9 mouse cellular contexts compared by ENCODE assay signal in genomic region chr12:102703441-102703840, GRCm38 (mm10). TPM values are rescaled to one million over a fixed set of nuclear protein-coding genes. Genes with fewer than 3 reads are reported as not detected.
A peak's percentile ranks its signal among the peaks of the same experiment; 100 is the strongest.
DNase-seq lines count a peak whose midpoint lies in the region; ATAC-seq lines count a peak whose summit lies in the region.
"Had no signal": no experiment of that assay in that cellular context is flagged by ENCODE, and none has a peak within 500 bp of the region (broad histone marks: within the 10 kb centered on the region; RNA-seq: fewer than 3 reads in every experiment).

No protein-coding gene starts in this region.

- peaks cover 31% of the 10 kb centered on the region for H3K4me1 ChIP-seq in heart, embryonic 15.5 days (replicated peaks)
- peaks cover 10% of the 10 kb centered on the region for H3K4me1 ChIP-seq in brown adipose tissue, adult 24 weeks (ENCODE audit: control insufficient read depth, insufficient read depth, insufficient read length, low read length)
- H3K4me1 ChIP-seq in hindbrain, embryonic 10.5 days (replicated peaks): peaks cover 80% of the 10 kb centered on the region
- peaks cover 41% of the 10 kb centered on the region for H3K4me1 ChIP-seq in midbrain, embryonic 11.5 days (ENCODE audit: control insufficient read depth, insufficient read depth, low read length)

- DNase-seq in heart, postnatal 14 days: no peak
- no peak for DNase-seq in hindbrain, embryonic 10.5 days (ENCODE audit: low spot score)
- peak; percentile 92 for DNase-seq in midbrain, embryonic 11.5 days (ENCODE audit: low spot score, missing footprints)
- DNase-seq in gastrocnemius, postnatal 36 days: no peak
- DNase-seq in urinary bladder, postnatal 14 days (ENCODE audit: low spot score): no peak
- DNase-seq in left cerebral cortex, postnatal 4 days: no peak

- H3K36me3 ChIP-seq in heart, embryonic 15.5 days: no peaks in the 10 kb centered on the region
- H3K36me3 ChIP-seq in hindbrain, embryonic 10.5 days: 0 out of 2 replicates have a peak, but pooled peaks cover 4% of the 10 kb centered on the region
- H3K36me3 ChIP-seq in midbrain, embryonic 11.5 days (ENCODE audit: control insufficient read depth, insufficient read depth, low read length): no peaks in the 10 kb centered on the region

- H3K4me3 ChIP-seq in heart, embryonic 15.5 days: peak overlapping the region; percentile 76
- peak overlapping the region; percentile 98 for H3K4me3 ChIP-seq in brown adipose tissue, adult 24 weeks (ENCODE audit: insufficient read depth, low read depth, low read length)
- peak overlapping the region; percentile 84 for H3K4me3 ChIP-seq in hindbrain, embryonic 10.5 days
- H3K4me3 ChIP-seq in midbrain, embryonic 11.5 days (ENCODE audit: low read depth, low read length): peak overlapping the region; percentile 78

- no peak overlapping the region for H3K27ac ChIP-seq in heart, embryonic 15.5 days
- peak overlapping the region; percentile 75 for H3K27ac ChIP-seq in brown adipose tissue, adult 24 weeks (replicated peaks; ENCODE audit: low read depth, low read length)
- peak overlapping the region; percentile 93 for H3K27ac ChIP-seq in hindbrain, embryonic 10.5 days
- no peak overlapping the region for H3K27ac ChIP-seq in midbrain, embryonic 11.5 days (ENCODE audit: low read depth, low read length)

- intact Hi-C loops in heart, postnatal 14 days (cut with DNase I): loop anchor here (2.0 kb wide), 1 partner anchor 21 kb away; no protein-coding TSS in a partner anchor
- intact Hi-C loops in gastrocnemius, postnatal 36 days (cut with DNase I): no loop called here
- intact Hi-C loops in left cerebral cortex, postnatal 4 days (cut with DNase I): loop anchor here (5.0 kb wide), 1 partner anchor 126 kb away; no protein-coding TSS in a partner anchor

- peak overlapping the region; percentile 95 for H3K4me2 ChIP-seq in heart, embryonic 15.5 days
- H3K4me2 ChIP-seq in midbrain, embryonic 11.5 days: peak overlapping the region; percentile 94

- no peaks in the 10 kb centered on the region for H3K27me3 ChIP-seq in heart, embryonic 15.5 days
- peaks cover 22% of the 10 kb centered on the region; the same call in 1 of the 2 replicates for H3K27me3 ChIP-seq in hindbrain, embryonic 10.5 days (ENCODE audit: insufficient read depth, poor library complexity, severe bottlenecking)
- H3K27me3 ChIP-seq in midbrain, embryonic 11.5 days (ENCODE audit: control insufficient read depth, insufficient read depth, low read length): no peaks in the 10 kb centered on the region; the same call in 1 of the 2 replicates

- WGBS in heart, embryonic 15.5 days: 52% methylated on average over 6 of the region's 6 CpGs
- 39% methylated on average over 6 of the region's 6 CpGs for WGBS in hindbrain, embryonic 10.5 days
- WGBS in midbrain, embryonic 11.5 days: 29% methylated on average over 6 of the region's 6 CpGs

- H3K9me3 ChIP-seq in heart, embryonic 15.5 days (replicated peaks): no peaks in the 10 kb centered on the region
- no peaks in the 10 kb centered on the region for H3K9me3 ChIP-seq in hindbrain, embryonic 10.5 days
- H3K9me3 ChIP-seq in midbrain, embryonic 11.5 days (ENCODE audit: control insufficient read depth, low read length): no peaks in the 10 kb centered on the region

- ATAC-seq in heart, embryonic 15.5 days (replicated peaks; ENCODE audit: insufficient number of reproducible peaks, insufficient read depth, low FRiP score, low read depth): no peak
- ATAC-seq in midbrain, embryonic 11.5 days (ENCODE audit: low FRiP score): no peak

- no peak overlapping the region for H3K9ac ChIP-seq in heart, embryonic 15.5 days
- 0 out of 2 replicates have a peak overlapping the region, but pooled peaks have one; percentile 24 for H3K9ac ChIP-seq in midbrain, embryonic 11.5 days (ENCODE audit: low read length)

RNA-seq across cellular contexts. Expression of gene Itpk1, which starts 1.3 kb away (rescaled TPM):
- polyA plus RNA-seq in heart, embryonic 15.5 days (2015; fragmentation: Nextera tagmentation; extraction: Ambion mirVana): 4.8 and 9.2 TPM in 2 replicates
- 10 to 100 TPM; 10.7 to 13.0 TPM for total RNA-seq in heart, postnatal 14 days (2021)
- 65.8 and 126 TPM in 2 replicates for polyA plus RNA-seq in brown adipose tissue, adult 24 weeks (2012; ENCODE audit: insufficient read depth, insufficient read length, missing spikeins)
- polyA plus RNA-seq in hindbrain, embryonic 10.5 days (2016; fragmentation: Nextera tagmentation; extraction: Ambion mirVana): 20.5 and 29.2 TPM in 2 replicates
- 11.6 and 14.2 TPM in 2 replicates for polyA plus RNA-seq in midbrain, embryonic 11.5 days (2014; fragmentation: Nextera tagmentation; extraction: Ambion mirVana)
- total RNA-seq in gastrocnemius, postnatal 36 days (2021): 1 to 10 TPM; 6.3 to 8.4 TPM
- 10 to 100 TPM; 80.2 to 88.1 TPM for total RNA-seq in left cerebral cortex, postnatal 4 days (2021)

RNA-seq across cellular contexts. Expression of gene Moap1, which starts 40.0 kb away (rescaled TPM):
- polyA plus RNA-seq in heart, embryonic 15.5 days (2015; fragmentation: Nextera tagmentation; extraction: Ambion mirVana): 13.1 and 20.1 TPM in 2 replicates
- 1 to 10 TPM; 6.3 to 6.6 TPM for total RNA-seq in heart, postnatal 14 days (2021)
- 1.6 and 2.3 TPM in 2 replicates for polyA plus RNA-seq in brown adipose tissue, adult 24 weeks (2012; ENCODE audit: insufficient read depth, insufficient read length, missing spikeins)
- 34.4 and 37.9 TPM in 2 replicates for polyA plus RNA-seq in hindbrain, embryonic 10.5 days (2016; fragmentation: Nextera tagmentation; extraction: Ambion mirVana)
- polyA plus RNA-seq in midbrain, embryonic 11.5 days (2014; fragmentation: Nextera tagmentation; extraction: Ambion mirVana): 40.8 and 41.4 TPM in 2 replicates
- total RNA-seq in gastrocnemius, postnatal 36 days (2021): 1 to 10 TPM; 3.2 to 5.4 TPM
- 10 to 100 TPM; 28.3 to 30.3 TPM for total RNA-seq in left cerebral cortex, postnatal 4 days (2021)

RNA-seq across cellular contexts. Expression of gene Tmem251, which starts 40.1 kb away (rescaled TPM):
- 6.9 and 7.1 TPM in 2 replicates for polyA plus RNA-seq in heart, embryonic 15.5 days (2015; fragmentation: Nextera tagmentation; extraction: Ambion mirVana)
- total RNA-seq in heart, postnatal 14 days (2021): 1 to 10 TPM; 3.9 to 5.4 TPM
- polyA plus RNA-seq in brown adipose tissue, adult 24 weeks (2012; ENCODE audit: insufficient read depth, insufficient read length, missing spikeins): 3.5 and 4.7 TPM in 2 replicates
- polyA plus RNA-seq in hindbrain, embryonic 10.5 days (2016; fragmentation: Nextera tagmentation; extraction: Ambion mirVana): 11.1 and 11.5 TPM in 2 replicates
- 12.2 and 12.3 TPM in 2 replicates for polyA plus RNA-seq in midbrain, embryonic 11.5 days (2014; fragmentation: Nextera tagmentation; extraction: Ambion mirVana)
- total RNA-seq in gastrocnemius, postnatal 36 days (2021): 1 to 10 TPM; 2.0 to 2.2 TPM
- 1 to 10 TPM; 5.3 to 6.0 TPM for total RNA-seq in left cerebral cortex, postnatal 4 days (2021)

RNA-seq across cellular contexts. Expression of gene Gm28051, which starts 54.1 kb away (rescaled TPM):
- not detected in 2 replicates for polyA plus RNA-seq in heart, embryonic 15.5 days (2015; fragmentation: Nextera tagmentation; extraction: Ambion mirVana)
- not detected for total RNA-seq in heart, postnatal 14 days (2021)
- not detected in 2 replicates for polyA plus RNA-seq in brown adipose tissue, adult 24 weeks (2012; ENCODE audit: insufficient read depth, insufficient read length, missing spikeins)
- polyA plus RNA-seq in hindbrain, embryonic 10.5 days (2016; fragmentation: Nextera tagmentation; extraction: Ambion mirVana): not detected in 2 replicates
- polyA plus RNA-seq in midbrain, embryonic 11.5 days (2014; fragmentation: Nextera tagmentation; extraction: Ambion mirVana): not detected in 2 replicates
- total RNA-seq in gastrocnemius, postnatal 36 days (2021): not detected
- total RNA-seq in left cerebral cortex, postnatal 4 days (2021): not detected
- total RNA-seq: gastrocnemius, postnatal 4 days had no signal

RNA-seq across cellular contexts. Expression of gene Gon7, which starts 54.2 kb away (rescaled TPM):
- 22.2 and 24.0 TPM in 2 replicates for polyA plus RNA-seq in heart, embryonic 15.5 days (2015; fragmentation: Nextera tagmentation; extraction: Ambion mirVana)
- 10 to 100 TPM in 1 of 2 experiments, 1 to 10 TPM in 1; 9.3 to 10.6 TPM for total RNA-seq in heart, postnatal 14 days (2021)
- polyA plus RNA-seq in brown adipose tissue, adult 24 weeks (2012; ENCODE audit: insufficient read depth, insufficient read length, missing spikeins): 7.5 and 8.8 TPM in 2 replicates
- 44.7 and 49.0 TPM in 2 replicates for polyA plus RNA-seq in hindbrain, embryonic 10.5 days (2016; fragmentation: Nextera tagmentation; extraction: Ambion mirVana)
- polyA plus RNA-seq in midbrain, embryonic 11.5 days (2014; fragmentation: Nextera tagmentation; extraction: Ambion mirVana): 47.7 and 52.6 TPM in 2 replicates
- 1 to 10 TPM; 7.7 to 8.5 TPM for total RNA-seq in gastrocnemius, postnatal 36 days (2021)
- total RNA-seq in left cerebral cortex, postnatal 4 days (2021): 10 to 100 TPM; 20.4 to 21.5 TPM

Comparison
In these comparisons a context has a peak if more than half of its experiments do, and no peak if none do; other contexts are left out.
1. H3K27ac ChIP-seq: peak in brown adipose tissue, adult 24 weeks (single experiment) and hindbrain, embryonic 10.5 days (single experiment); none in heart, embryonic 15.5 days (single experiment) and midbrain, embryonic 11.5 days (single experiment).
2. Peak in every context shown above with its lines, with median percentiles within 50 percentile points of each other: H3K4me3 ChIP-seq.